Mouse (Mus musculus) stomach, postnatal 0 days (tissue): Measurements from ENCODE around the gene Trpm3.
"Not testable (repeated sequence)": the region's sequence is repeated elsewhere in the genome, so short reads cannot be mapped to it uniquely, and the experiment has no call there.

Experiments
- CTCF ChIP-seq: IDR thresholded peaks from 2 replicates; pipeline ENCODE4 v1.5.1; 2016; ENCODE audit warnings: antibody characterized with exemption, low read depth, mild to moderate bottlenecking, moderate library complexity
- EP300 ChIP-seq: optimal IDR thresholded peaks from 2 replicates; pipeline ENCODE3; 2016; ENCODE audit warnings: antibody characterized with exemption

GRCm38 (mm10) chr19:23033343-23033742, 894.5 kb downstream of the Trpm3 start:
- TF ChIP-seq CTCF, EP300: not testable (repeated sequence)
